Mouse (Mus musculus): ENCODE measurements at regions not wholly inside any gene's neighbourhood (a gene's known extent, or its start where the extent isn't known, plus 50 kb on each side); places are given as distances from the start of the nearest gene placed in this dataset.

- no peak for TF ChIP-seq GATA1 (IDR thresholded peaks at IDR 0.05; ENCODE audit: borderline replicate concordance, low read length)
- TF ChIP-seq FLI1 (IDR thresholded peaks at IDR 0.05; ENCODE audit: low read length), result no peak
These were observed 84.4 kb upstream of the Bcl6 start for GRCm38 (mm10) chr16:24073065-24073464.
